Mouse (Mus musculus) limb, embryonic 14.5 days (tissue): ENCODE measurements around the gene Thoc6. TPM values are rescaled to one million over a fixed set of nuclear protein-coding genes. Genes with fewer than 3 reads are reported as not detected.

Experiments used
- ATAC-seq: fragments of 200-750 bp; cut with Nextera tagmentation; 2 replicates; pipeline ENCODE4 v1.8.0; 2017; ENCODE audit warnings: low read depth, moderate number of reproducible peaks, moderate TSS enrichment; ENCODE audit not compliant: low FRiP score
- DNase-seq: peaks from one replicate; pipeline ENCODE4 v3.0.0-alpha.2; 2015; ENCODE audit warnings: low spot score
- H3K27ac ChIP-seq: fragments of 300-500 bp; sonication (generic); replicated peaks from 2 replicates; pipeline ENCODE4 v1.5.1; 2014; ENCODE audit warnings: low read depth, mild to moderate bottlenecking, low read length, moderate library complexity, mixed read lengths
- H3K27me3 ChIP-seq: fragments of 300-500 bp; sonication (generic); 2 replicates; pipeline ENCODE4 v1.6.1; 2014; ENCODE audit warnings: low read length, mixed read lengths; ENCODE audit not compliant: control insufficient read depth, insufficient read depth
- H3K36me3 ChIP-seq: fragments of 300-500 bp; sonication (generic); 2 replicates; pipeline ENCODE4 v1.6.1; 2014; ENCODE audit warnings: mild to moderate bottlenecking, low read length, moderate library complexity, mixed read lengths; ENCODE audit not compliant: control insufficient read depth, insufficient read depth
- H3K4me1 ChIP-seq: fragments of 300-500 bp; sonication (generic); 2 replicates; pipeline ENCODE4 v1.6.1; 2014; ENCODE audit warnings: antibody characterized with exemption, low read length, mixed read lengths; ENCODE audit not compliant: control insufficient read depth, insufficient read depth
- H3K4me2 ChIP-seq: fragments of 300-500 bp; sonication (generic); replicated peaks from 2 replicates; pipeline ENCODE4 v1.6.1; 2014; ENCODE audit warnings: low read depth, mild to moderate bottlenecking, low read length, moderate library complexity; ENCODE audit not compliant: severe bottlenecking
- H3K4me3 ChIP-seq: fragments of 300-500 bp; sonication (generic); replicated peaks from 2 replicates; pipeline ENCODE4 v1.5.1; 2014; ENCODE audit warnings: low read length
- H3K9ac ChIP-seq: fragments of 300-500 bp; sonication (generic); 2 replicates; pipeline ENCODE4 v1.6.1; 2014; ENCODE audit warnings: mild to moderate bottlenecking, low read depth, low read length, moderate library complexity; ENCODE audit not compliant: severe bottlenecking
- H3K9me3 ChIP-seq: fragments of 300-500 bp; sonication (generic); 2 replicates; pipeline ENCODE4 v1.6.1; 2016; ENCODE audit warnings: low read length; ENCODE audit not compliant: control insufficient read depth
- POLR2A ChIP-seq: fragments of 200-500 bp; IDR thresholded peaks from 2 replicates; pipeline ENCODE4 v1.8.0; 2012; ENCODE audit warnings: inconsistent platforms, mild to moderate bottlenecking, moderate library complexity, borderline replicate concordance; ENCODE audit not compliant: insufficient read depth, insufficient read length; ENCODE audit errors: extremely low read depth
- WGBS: fragments of 180-500 bp; shearing (Covaris S2); extraction: QIAGEN DNeasy Blood & Tissue Kit; methylation state at CpG from one replicate; pipeline ENCODE4 v1.1.7; 2014; 5-methylcytosine and 5-hydroxymethylcytosine counted together
- polyA plus RNA-seq, 2 experiments: library from polyadenylated mRNA; depleted of rRNA in 1 of 2; stranded (reverse) in 1 of 2; unstranded in 1 of 2; fragments of >200 nt; fragmentation: Nextera tagmentation in 1 of 2; extraction: Ambion mirVana in 1 of 2; gene quantifications; 2 replicates each; pipeline versions ENCODE4 v1.2.1 to v1.2.3; 2012 to 2014

Gene Thoc6
- polyA plus RNA-seq, 2 experiments, result 44.2 to 45.5 TPM

- peak overlapping the region; percentile 62 for H3K4me3 ChIP-seq
- 1% methylated on average over 39 of the region's 101 CpGs for WGBS
- H3K36me3 ChIP-seq, result no peaks in the 10 kb centered on the region
- no peak overlapping the region for H3K27ac ChIP-seq
- no peak for TF ChIP-seq POLR2A
- peaks cover 7% of the 10 kb centered on the region; the same call in 1 of the 2 replicates for H3K4me1 ChIP-seq
- H3K27me3 ChIP-seq, result peaks cover 27% of the 10 kb centered on the region
- H3K9me3 ChIP-seq, result no peaks in the 10 kb centered on the region
- peak overlapping the region; percentile 99 for H3K4me2 ChIP-seq
- ATAC-seq (0 out of 2 replicates have a peak, but pooled peaks have one; percentile 20), DNase-seq (no peak)
- H3K9ac ChIP-seq, result peak overlapping the region; percentile 43
These were observed 25.7 kb upstream of the Thoc6 start for GRCm38 (mm10) chr17:23699131-23700077.

GRCm38 (mm10) chr17:23695801-23696200 is 22.1 kb upstream of the Thoc6 start:
- DNase-seq, result no peak

GRCm38 (mm10) chr17:23694491-23694890 is 20.8 kb upstream of the Thoc6 start:
- Histone ChIP-seq H3K27me3 (peaks cover 12% of the 10 kb centered on the region), H3K4me1 (peaks cover 7% of the 10 kb centered on the region; the same call in 1 of the 2 replicates), H3K9ac (no peak overlapping the region), H3K9me3 (no peaks in the 10 kb centered on the region), H3K4me3 (no peak overlapping the region), H3K36me3 (no peaks in the 10 kb centered on the region), H3K4me2 (no peak overlapping the region), H3K27ac (no peak overlapping the region)
- ATAC-seq (no peak), DNase-seq (no peak)
- WGBS, result 53% methylated on average over 1 of the region's 1 CpGs
- no peak for TF ChIP-seq POLR2A

More at GRCm38 (mm10) chr17:23695801-23696200, 22.1 kb upstream of the Thoc6 start:
- no peak for ATAC-seq
- Histone ChIP-seq H3K9ac (no peak overlapping the region), H3K27ac (no peak overlapping the region), H3K36me3 (no peaks in the 10 kb centered on the region), H3K27me3 (peaks cover 23% of the 10 kb centered on the region), H3K4me3 (no peak overlapping the region), H3K4me2 (no peak overlapping the region), H3K4me1 (peaks cover 7% of the 10 kb centered on the region; the same call in 1 of the 2 replicates), H3K9me3 (no peaks in the 10 kb centered on the region)
- WGBS, result 6% methylated on average over 3 of the region's 3 CpGs
- TF ChIP-seq POLR2A, result no peak

- peak within 1 kb of the TSS; percentile 20 for H3K4me3 ChIP-seq
These were observed 10.4 kb upstream of the Thoc6 start, which contains the start of gene Cldn9 for GRCm38 (mm10) chr17:23683856-23684672. Gene Cldn9 (minus strand): TSS chr17:23684026.

GRCm38 (mm10) chr17:23683226-23683625 is 9.5 kb upstream of the Thoc6 start:
- Histone ChIP-seq H3K4me1 (peaks cover 28% of the 10 kb centered on the region), H3K9ac (peak overlapping the region; percentile 40; the same call in 1 of the 2 replicates), H3K4me3 (peak overlapping the region; percentile 20), H3K4me2 (peak overlapping the region; percentile 34), H3K9me3 (no peaks in the 10 kb centered on the region), H3K36me3 (no peaks in the 10 kb centered on the region), H3K27ac (peak overlapping the region; percentile 33), H3K27me3 (peaks cover 44% of the 10 kb centered on the region)
- WGBS, result 17% methylated on average over 15 of the region's 15 CpGs
- TF ChIP-seq POLR2A, result no peak
- DNase-seq, result no peak
- ATAC-seq, result no peak

More at GRCm38 (mm10) chr17:23683856-23684672, 10.4 kb upstream of the Thoc6 start, which contains the start of gene Cldn9:
- DNase-seq (no peak), ATAC-seq (peak; percentile 76)
- H3K9me3 ChIP-seq, result no peaks in the 10 kb centered on the region
- H3K27me3 ChIP-seq, result peaks cover 39% of the 10 kb centered on the region
- H3K27ac ChIP-seq, result peak within 1 kb of the TSS; percentile 33
- peaks cover 27% of the 10 kb centered on the region for H3K4me1 ChIP-seq
- WGBS, result 10% methylated on average over 15 of the region's 15 CpGs
- no peaks in the 10 kb centered on the region for H3K36me3 ChIP-seq
- peak within 1 kb of the TSS; percentile 34 for H3K4me2 ChIP-seq
- TF ChIP-seq POLR2A, result no peak
- peak within 1 kb of the TSS; percentile 40 for H3K9ac ChIP-seq
